Mouse (Mus musculus) stomach, postnatal 0 days (tissue): Measurements from ENCODE around the gene Taok3.
A peak's percentile ranks its signal among the peaks of the same experiment; 100 is the strongest.

ENCODE experiments used
- CTCF ChIP-seq: IDR thresholded peaks from 2 replicates; pipeline ENCODE4 v1.5.1; 2016; ENCODE audit warnings: antibody characterized with exemption, low read depth, mild to moderate bottlenecking, moderate library complexity
- EP300 ChIP-seq: optimal IDR thresholded peaks from 2 replicates; pipeline ENCODE3; 2016; ENCODE audit warnings: antibody characterized with exemption

DNA sequence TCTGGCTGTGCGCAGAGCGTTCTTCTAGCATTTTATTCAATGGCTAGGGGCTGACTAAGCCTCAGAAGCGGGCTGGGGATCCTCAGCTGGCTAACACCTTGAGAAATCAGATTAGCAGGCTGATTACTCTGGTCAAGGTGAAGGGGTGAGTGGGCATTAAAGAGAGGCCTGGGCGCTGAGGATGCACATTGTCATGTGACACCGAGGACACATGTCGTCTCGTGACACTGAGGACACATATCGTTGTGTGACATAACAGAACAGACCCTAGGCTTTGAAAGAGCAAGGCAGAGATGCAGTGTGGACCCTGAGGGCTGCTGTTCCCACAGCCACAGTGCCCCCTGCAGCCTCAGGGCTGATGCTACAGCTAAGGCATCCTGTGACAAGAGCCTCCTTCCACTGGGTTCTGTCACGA is 23.8 kb downstream of the Taok3 start:
- TF ChIP-seq CTCF (peak; percentile 79), EP300 (no peak)
